Mouse (Mus musculus) C2C12 (cell line): ENCODE measurements around the gene Ttn.

Experiments used
- CTCF ChIP-seq: IDR thresholded peaks from one replicate; pipeline ENCODE4 v1.5.1; 2011; ENCODE audit not compliant: control insufficient read depth, insufficient read depth, insufficient read length
- FOSL1 ChIP-seq: IDR thresholded peaks from one replicate; pipeline ENCODE4 v1.8.0; 2011; ENCODE audit warnings: mild to moderate bottlenecking, low read length; ENCODE audit not compliant: poor library complexity, insufficient read depth, severe bottlenecking
- MAX ChIP-seq: IDR thresholded peaks from one replicate; pipeline ENCODE4 v1.6.1; 2011; ENCODE audit warnings: mild to moderate bottlenecking, control low read depth
- USF1 ChIP-seq: IDR thresholded peaks from one replicate; pipeline ENCODE4 v1.6.1; 2011; ENCODE audit warnings: low read depth, mild to moderate bottlenecking, control low read depth, moderate library complexity

GRCm38 (mm10) chr2:76850066-76850465, 132.3 kb downstream of the Ttn start:
- TF ChIP-seq FOSL1 (no peak), MAX (no peak), CTCF (no peak), USF1 (no peak)
